17 mouse cellular contexts compared by ENCODE assay signal in the genomic region with DNA sequence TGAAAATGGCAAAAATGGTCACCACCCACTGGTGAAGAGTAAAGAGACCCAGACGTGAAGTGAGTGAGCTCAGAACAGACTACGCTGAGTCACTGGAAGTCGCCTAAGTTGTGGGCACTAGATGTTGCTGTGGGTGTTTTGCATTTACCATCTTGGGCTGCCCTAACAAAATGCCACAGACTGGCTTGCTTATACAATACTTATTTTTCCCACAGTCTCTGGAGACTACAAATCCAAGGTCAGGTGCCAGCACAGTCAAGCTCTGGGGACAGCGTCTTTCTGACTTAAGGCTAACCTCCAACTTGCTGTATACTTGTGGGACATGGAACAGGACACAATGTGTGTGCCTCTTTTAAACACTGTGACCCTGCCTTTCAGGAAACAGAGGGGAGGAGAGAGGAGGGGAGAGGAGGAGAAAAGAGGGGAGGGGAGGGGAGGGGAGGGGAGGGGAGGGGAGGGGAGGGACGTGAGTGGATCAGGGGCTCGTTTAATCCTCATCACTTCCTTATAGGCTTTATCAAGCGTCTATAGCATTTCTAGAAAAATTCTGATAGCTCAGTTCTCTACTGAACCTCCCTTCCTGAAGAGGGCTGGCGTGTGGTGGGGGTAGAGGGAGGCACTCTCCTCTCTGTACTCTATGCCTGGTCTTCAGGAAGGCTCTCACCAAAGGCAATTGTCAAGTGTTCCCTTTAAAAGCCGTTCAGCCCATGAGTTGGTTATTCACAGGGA. TPM values are rescaled to one million over a fixed set of nuclear protein-coding genes. Genes with fewer than 3 reads are reported as not detected.
A peak's percentile ranks its signal among the peaks of the same experiment; 100 is the strongest.
DNase-seq lines count a peak whose midpoint lies in the region; ATAC-seq and TF ChIP-seq lines count a peak whose summit lies in the region.
"Had no signal": no experiment of that assay in that cellular context is flagged by ENCODE, and none has a peak within 500 bp of the region (broad histone marks: within the 10 kb centered on the region; RNA-seq: fewer than 3 reads in every experiment).

No protein-coding gene starts in this region.

- no peak for TF ChIP-seq CTCF in lung, embryonic 14.5 days (IDR thresholded peaks at IDR 0.05; ENCODE audit: low read depth)

- H3K4me2 ChIP-seq in lung, embryonic 14.5 days: no peak overlapping the region
- no peak overlapping the region for H3K4me2 ChIP-seq in hindbrain, embryonic 11.5 days (replicated peaks; ENCODE audit: low read depth, low read length)
- H3K4me2 ChIP-seq: embryonic facial prominence, embryonic 12.5 days; forebrain, embryonic 15.5 days; hindbrain, embryonic 15.5 days; limb, embryonic 15.5 days; midbrain, embryonic 12.5 days had no signal

- H3K9ac ChIP-seq in lung, embryonic 14.5 days: no peak overlapping the region
- no peak overlapping the region for H3K9ac ChIP-seq in hindbrain, embryonic 11.5 days (ENCODE audit: low read depth, low read length)
- H3K9ac ChIP-seq: embryonic facial prominence, embryonic 12.5 days; forebrain, embryonic 15.5 days; hindbrain, embryonic 15.5 days; limb, embryonic 15.5 days; midbrain, embryonic 12.5 days had no signal

- DNase-seq in lung, embryonic 14.5 days: no peak
- no peak for DNase-seq in lung, postnatal 10 days
- DNase-seq in urinary bladder, postnatal 36 days (ENCODE audit: low spot score in 2 of 2): no peak
- DNase-seq in hindbrain, embryonic 11.5 days (ENCODE audit: low spot score): no peak
- DNase-seq: cerebellum, postnatal 10 days; kidney, postnatal 14 days; layer of hippocampus, postnatal 36 days; thymus, postnatal 25 days had no signal

- 50% methylated on average over 9 of the region's 9 CpGs for WGBS in lung, embryonic 14.5 days
- WGBS in hindbrain, embryonic 11.5 days: 77% methylated on average over 9 of the region's 9 CpGs

- peak overlapping the region; percentile 36; the same call in 1 of the 2 replicates for H3K27ac ChIP-seq in lung, embryonic 14.5 days (ENCODE audit: low read depth)
- H3K27ac ChIP-seq in hindbrain, embryonic 11.5 days (ENCODE audit: low read depth, low read length): no peak overlapping the region
- H3K27ac ChIP-seq: embryonic facial prominence, embryonic 12.5 days; forebrain, embryonic 15.5 days; hindbrain, embryonic 15.5 days; limb, embryonic 15.5 days; midbrain, embryonic 12.5 days had no signal

- ATAC-seq in lung, embryonic 14.5 days (ENCODE audit: insufficient read depth): no peak
- peak; percentile 36 for ATAC-seq in CD4-positive, CD25-positive, alpha-beta regulatory T cell, adult 4 months
- ATAC-seq in erythroblast, adult 5-6 weeks (replicated peaks; ENCODE audit: low FRiP score, poor library complexity, severe bottlenecking): peak; percentile 71
- 0 out of 2 replicates have a peak, but pooled peaks have one; percentile 29 for ATAC-seq in megakaryocyte progenitor cell, adult 5-6 weeks (replicated peaks; ENCODE audit: poor library complexity)
- ATAC-seq in hindbrain, embryonic 11.5 days (ENCODE audit: low FRiP score): no peak
- ATAC-seq: forebrain, embryonic 15.5 days had no signal

- no peaks in the 10 kb centered on the region for H3K9me3 ChIP-seq in lung, embryonic 14.5 days (ENCODE audit: low read depth, low read length)
- no peaks in the 10 kb centered on the region for H3K9me3 ChIP-seq in hindbrain, embryonic 11.5 days (ENCODE audit: control insufficient read depth, low read length)
- H3K9me3 ChIP-seq: embryonic facial prominence, embryonic 12.5 days; forebrain, embryonic 15.5 days; hindbrain, embryonic 15.5 days; limb, embryonic 15.5 days; midbrain, embryonic 12.5 days had no signal

- peaks cover 33% of the 10 kb centered on the region for H3K4me1 ChIP-seq in lung, embryonic 14.5 days (ENCODE audit: insufficient read depth)
- H3K4me1 ChIP-seq in hindbrain, embryonic 11.5 days (replicated peaks; ENCODE audit: control insufficient read depth, insufficient read depth, low read length): no peaks in the 10 kb centered on the region
- H3K4me1 ChIP-seq: forebrain, embryonic 15.5 days; hindbrain, embryonic 15.5 days; midbrain, embryonic 12.5 days had no signal

- no peaks in the 10 kb centered on the region for H3K36me3 ChIP-seq in lung, embryonic 14.5 days (ENCODE audit: insufficient read depth)
- H3K36me3 ChIP-seq in hindbrain, embryonic 11.5 days (ENCODE audit: control insufficient read depth, insufficient read depth, low read length): no peaks in the 10 kb centered on the region
- H3K36me3 ChIP-seq: embryonic facial prominence, embryonic 12.5 days; forebrain, embryonic 15.5 days; G1E; hindbrain, embryonic 15.5 days; limb, embryonic 15.5 days; midbrain, embryonic 12.5 days had no signal

- no peaks in the 10 kb centered on the region for H3K27me3 ChIP-seq in lung, embryonic 14.5 days (ENCODE audit: insufficient read depth, low read length)
- no peaks in the 10 kb centered on the region for H3K27me3 ChIP-seq in hindbrain, embryonic 11.5 days (ENCODE audit: control insufficient read depth, insufficient read depth, low read length)
- H3K27me3 ChIP-seq: embryonic facial prominence, embryonic 12.5 days; forebrain, embryonic 15.5 days; hindbrain, embryonic 15.5 days; limb, embryonic 15.5 days; midbrain, embryonic 12.5 days had no signal

- no peak overlapping the region for H3K4me3 ChIP-seq in lung, embryonic 14.5 days (ENCODE audit: low read depth, low read length)
- H3K4me3 ChIP-seq in hindbrain, embryonic 11.5 days (ENCODE audit: low read depth, low read length): no peak overlapping the region
- H3K4me3 ChIP-seq: embryonic facial prominence, embryonic 12.5 days; forebrain, embryonic 15.5 days; hindbrain, embryonic 15.5 days; limb, embryonic 15.5 days; midbrain, embryonic 12.5 days had no signal

RNA-seq across cellular contexts. Expression of gene Lactb, which starts 15.9 kb away (rescaled TPM):
- polyA plus RNA-seq in lung, embryonic 14.5 days (2014; fragmentation: Nextera tagmentation; extraction: Ambion mirVana): 8.7 and 9.8 TPM in 2 replicates
- 1 to 10 TPM; 3.0 to 5.8 TPM for polyA plus RNA-seq in CD4-positive, CD25-positive, alpha-beta regulatory T cell, adult 4 months (2017; shearing (Covaris generic))
- total RNA-seq in erythroblast, adult 5-6 weeks (2015; ENCODE audit: low replicate concordance): 0.96 and 12.1 TPM in 2 replicates
- 3.2 and 7.2 TPM in 2 replicates for total RNA-seq in erythroblast, adult 5-6 weeks (2017; ENCODE audit: low replicate concordance)
- 38.4 and 42.3 TPM in 2 replicates for total RNA-seq in megakaryocyte progenitor cell, adult 5-6 weeks (2015)
- total RNA-seq in megakaryocyte progenitor cell, adult 5-6 weeks (2017): 26.8 and 36.1 TPM in 2 replicates
- 11.2 and 12.0 TPM in 2 replicates for polyA plus RNA-seq in hindbrain, embryonic 11.5 days (2014; fragmentation: Nextera tagmentation; extraction: Ambion mirVana)

RNA-seq across cellular contexts. Expression of gene Rps27l, which starts 45.3 kb away (rescaled TPM):
- 656 and 719 TPM in 2 replicates for polyA plus RNA-seq in lung, embryonic 14.5 days (2014; fragmentation: Nextera tagmentation; extraction: Ambion mirVana)
- polyA plus RNA-seq in CD4-positive, CD25-positive, alpha-beta regulatory T cell, adult 4 months (2017; shearing (Covaris generic)): 100 to 1,000 TPM; 155 to 182 TPM
- 102 and 125 TPM in 2 replicates for total RNA-seq in erythroblast, adult 5-6 weeks (2015; ENCODE audit: low replicate concordance)
- total RNA-seq in erythroblast, adult 5-6 weeks (2017; ENCODE audit: low replicate concordance): 23.7 and 43.2 TPM in 2 replicates
- total RNA-seq in megakaryocyte progenitor cell, adult 5-6 weeks (2015): 550 and 649 TPM in 2 replicates
- total RNA-seq in megakaryocyte progenitor cell, adult 5-6 weeks (2017): 166 and 174 TPM in 2 replicates
- 603 TPM in 2 replicates for polyA plus RNA-seq in hindbrain, embryonic 11.5 days (2014; fragmentation: Nextera tagmentation; extraction: Ambion mirVana)

RNA-seq across cellular contexts. Expression of gene Tpm1, which starts 58.0 kb away (rescaled TPM):
- 635 and 725 TPM in 2 replicates for polyA plus RNA-seq in lung, embryonic 14.5 days (2014; fragmentation: Nextera tagmentation; extraction: Ambion mirVana)
- 10 to 100 TPM; 25.6 to 42.4 TPM for polyA plus RNA-seq in CD4-positive, CD25-positive, alpha-beta regulatory T cell, adult 4 months (2017; shearing (Covaris generic))
- 213 and 329 TPM in 2 replicates for total RNA-seq in erythroblast, adult 5-6 weeks (2015; ENCODE audit: low replicate concordance)
- 393 and 461 TPM in 2 replicates for total RNA-seq in erythroblast, adult 5-6 weeks (2017; ENCODE audit: low replicate concordance)
- 33.1 and 43.8 TPM in 2 replicates for total RNA-seq in megakaryocyte progenitor cell, adult 5-6 weeks (2015)
- 47.0 and 50.4 TPM in 2 replicates for total RNA-seq in megakaryocyte progenitor cell, adult 5-6 weeks (2017)
- polyA plus RNA-seq in hindbrain, embryonic 11.5 days (2014; fragmentation: Nextera tagmentation; extraction: Ambion mirVana): 323 and 385 TPM in 2 replicates

Comparison
In these comparisons a context has a peak if more than half of its experiments do, and no peak if none do; other contexts are left out.
1. ATAC-seq: peak in CD4-positive, CD25-positive, alpha-beta regulatory T cell, adult 4 months (single experiment), erythroblast, adult 5-6 weeks (single experiment) and megakaryocyte progenitor cell, adult 5-6 weeks (single experiment); none in lung, embryonic 14.5 days (single experiment) and hindbrain, embryonic 11.5 days (single experiment).